Mouse (Mus musculus) neural tube, embryonic 12.5 days (tissue): ENCODE data around the gene Paox. TPM values are rescaled to one million over a fixed set of nuclear protein-coding genes. Genes with fewer than 3 reads are reported as not detected.

Experiments
- ATAC-seq: fragments of 200-750 bp; cut with Nextera tagmentation; 2 replicates; pipeline ENCODE4 v1.8.0; 2017; ENCODE audit warnings: low read depth, mild to moderate bottlenecking, moderate TSS enrichment, moderate library complexity; ENCODE audit not compliant: low FRiP score
- H3K27ac ChIP-seq: fragments of 300-500 bp; sonication (generic); 2 replicates; pipeline ENCODE4 v1.5.1; 2016
- H3K27me3 ChIP-seq: fragments of 300-500 bp; sonication (generic); replicated peaks from 2 replicates; pipeline ENCODE4 v1.6.1; 2016; ENCODE audit warnings: mild to moderate bottlenecking
- H3K36me3 ChIP-seq: fragments of 300-500 bp; sonication (generic); 2 replicates; pipeline ENCODE4 v1.6.1; 2016; ENCODE audit warnings: mild to moderate bottlenecking
- H3K4me1 ChIP-seq: fragments of 300-500 bp; sonication (generic); 2 replicates; pipeline ENCODE4 v1.6.1; 2016
- H3K4me2 ChIP-seq: fragments of 300-500 bp; sonication (generic); replicated peaks from 2 replicates; pipeline ENCODE4 v1.6.1; 2016; ENCODE audit warnings: mild to moderate bottlenecking
- H3K4me3 ChIP-seq: fragments of 300-500 bp; sonication (generic); 2 replicates; pipeline ENCODE4 v1.5.1; 2016
- H3K9ac ChIP-seq: fragments of 300-500 bp; sonication (generic); 2 replicates; pipeline ENCODE4 v1.6.1; 2016; ENCODE audit warnings: mild to moderate bottlenecking
- H3K9me3 ChIP-seq: fragments of 300-500 bp; sonication (generic); 2 replicates; pipeline ENCODE4 v1.6.1; 2016; ENCODE audit warnings: mild to moderate bottlenecking
- WGBS: fragments of 180-500 bp; shearing (Covaris S2); methylation state at CpG from one replicate; pipeline ENCODE4 v1.1.7; 2016; 5-methylcytosine and 5-hydroxymethylcytosine counted together
- polyA plus RNA-seq: library from polyadenylated mRNA; unstranded; fragments of >200 nt; fragmentation: Nextera tagmentation; extraction: Ambion mirVana; gene quantifications from 2 replicates; pipeline ENCODE4 v1.2.1, GENCODE M21; 2016

Gene Paox
- 13.1 and 13.2 TPM in 2 replicates for polyA plus RNA-seq

DNA sequence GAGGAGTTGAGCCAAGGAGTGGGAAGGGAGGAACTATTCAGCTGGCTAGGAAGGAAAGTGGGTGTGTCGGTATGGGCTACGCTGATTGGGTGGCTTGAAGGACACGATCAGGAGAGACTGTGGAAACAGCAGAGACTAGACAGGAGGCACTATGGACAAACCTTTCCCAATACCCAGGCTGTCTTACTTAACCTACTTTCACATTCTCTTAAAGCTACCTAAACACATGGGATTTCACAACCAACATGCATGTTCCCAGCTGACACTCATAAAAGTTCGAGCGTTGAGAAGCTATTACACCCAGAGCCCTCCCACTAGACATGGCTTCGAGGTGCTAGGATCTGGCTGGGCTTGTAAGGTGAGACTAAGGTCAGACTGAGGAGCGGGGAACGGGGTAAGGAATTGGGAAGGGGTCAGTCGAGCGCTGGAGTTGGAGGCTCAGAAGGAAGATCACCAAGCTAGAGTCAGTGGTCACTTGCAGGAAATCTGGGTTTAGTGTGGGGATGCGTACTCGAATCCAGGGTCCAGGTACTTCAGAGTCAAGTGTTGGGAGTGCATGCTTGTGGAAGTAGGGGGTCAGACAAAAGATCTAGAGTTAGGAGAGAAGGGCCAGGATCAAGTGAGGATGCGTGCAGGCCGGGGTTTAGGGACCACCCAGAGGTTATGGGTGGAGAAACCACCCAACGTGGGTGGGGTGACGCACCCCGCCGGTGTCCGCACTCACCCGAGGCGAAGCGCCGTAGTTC is at the start of gene Paox:
Paox (plus strand) TSS at position 217 of the 746 bp plus-strand sequence.
- H3K4me2 ChIP-seq, result peak within 1 kb of the TSS; percentile 88
- H3K36me3 ChIP-seq, result peaks cover 21% of the 10 kb centered on the region
- 3% methylated on average over 23 of the region's 23 CpGs for WGBS
- peak within 1 kb of the TSS; percentile 53; the same call in 1 of the 2 replicates for H3K27ac ChIP-seq
- no peaks in the 10 kb centered on the region for H3K9me3 ChIP-seq
- peak within 1 kb of the TSS; percentile 69 for H3K4me3 ChIP-seq
- peak within 1 kb of the TSS; percentile 88 for H3K9ac ChIP-seq
- no peaks in the 10 kb centered on the region for H3K4me1 ChIP-seq
- peak; percentile 64 for ATAC-seq
- no peaks in the 10 kb centered on the region for H3K27me3 ChIP-seq

DNA sequence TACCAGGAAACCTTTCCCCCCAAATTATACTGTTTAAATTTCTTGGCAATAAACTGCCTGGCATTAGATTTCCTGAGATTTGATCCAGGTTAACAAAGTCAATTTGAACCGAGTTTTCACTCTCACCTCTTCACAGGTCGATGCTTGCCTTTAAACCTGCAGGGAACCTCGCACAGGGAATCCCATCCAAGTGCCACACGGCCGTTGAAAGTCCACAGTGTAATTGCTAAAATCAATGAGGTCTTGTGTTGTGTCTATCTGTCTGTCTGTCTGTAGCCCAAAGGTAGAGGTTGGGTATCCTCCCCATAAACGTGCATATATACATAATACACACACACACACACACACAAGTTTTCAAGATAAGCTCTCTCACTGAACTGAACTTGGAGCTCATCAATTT is 48.2 kb upstream of the Paox start:
- Histone ChIP-seq H3K27ac (no peak overlapping the region), H3K36me3 (no peaks in the 10 kb centered on the region), H3K9me3 (no peaks in the 10 kb centered on the region), H3K9ac (no peak overlapping the region), H3K27me3 (no peaks in the 10 kb centered on the region; the same call in 1 of the 2 replicates), H3K4me3 (no peak overlapping the region), H3K4me1 (peaks cover 15% of the 10 kb centered on the region), H3K4me2 (no peak overlapping the region)
- 68% methylated on average over 6 of the region's 6 CpGs for WGBS
- no peak for ATAC-seq

DNA sequence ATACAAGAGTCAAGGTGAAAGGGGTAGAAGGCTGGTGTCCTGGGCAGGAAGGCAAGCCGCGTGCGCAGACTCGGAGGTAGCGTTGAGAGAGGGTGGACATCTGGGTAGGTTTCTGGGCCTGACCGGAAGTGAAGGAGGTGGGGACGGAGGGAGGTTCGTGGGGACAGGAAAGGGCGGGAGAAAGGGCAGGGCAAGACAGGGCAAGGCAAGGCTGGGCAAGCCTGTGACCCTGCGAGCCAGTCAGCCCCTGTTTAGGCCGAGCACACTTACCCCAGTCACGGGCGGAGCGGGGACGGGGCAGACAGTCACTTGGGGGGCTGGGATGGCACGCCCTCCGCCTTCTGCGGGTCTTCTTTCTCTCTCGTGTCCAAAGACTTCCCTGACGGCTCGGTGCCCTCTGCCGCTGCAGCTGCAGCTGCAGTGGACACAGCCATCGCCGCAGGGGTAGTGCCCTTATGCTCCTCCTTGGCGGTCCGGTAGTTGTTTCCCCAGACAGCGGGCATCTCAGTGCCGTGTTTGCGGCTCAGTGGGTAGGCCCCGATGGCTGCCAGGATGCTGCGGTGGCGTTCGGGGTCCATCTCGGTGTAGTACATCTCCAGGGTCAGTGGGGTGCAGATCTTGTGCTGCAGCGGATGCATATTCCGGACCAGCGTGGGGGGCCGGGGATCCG is 45.4 kb upstream of the Paox start:
- H3K4me3 ChIP-seq, result no peak overlapping the region
- 0 out of 2 replicates have a peak, but pooled peaks cover 6% of the 10 kb centered on the region for H3K4me1 ChIP-seq
- 0 out of 2 replicates have a peak overlapping the region, but pooled peaks have one; percentile 33 for H3K9ac ChIP-seq
- no peaks in the 10 kb centered on the region for H3K27me3 ChIP-seq
- no peaks in the 10 kb centered on the region for H3K9me3 ChIP-seq
- ATAC-seq, result no peak
- H3K27ac ChIP-seq, result no peak overlapping the region
- 33% methylated on average over 39 of the region's 39 CpGs for WGBS
- no peaks in the 10 kb centered on the region for H3K36me3 ChIP-seq
- peak overlapping the region; percentile 44 for H3K4me2 ChIP-seq

DNA sequence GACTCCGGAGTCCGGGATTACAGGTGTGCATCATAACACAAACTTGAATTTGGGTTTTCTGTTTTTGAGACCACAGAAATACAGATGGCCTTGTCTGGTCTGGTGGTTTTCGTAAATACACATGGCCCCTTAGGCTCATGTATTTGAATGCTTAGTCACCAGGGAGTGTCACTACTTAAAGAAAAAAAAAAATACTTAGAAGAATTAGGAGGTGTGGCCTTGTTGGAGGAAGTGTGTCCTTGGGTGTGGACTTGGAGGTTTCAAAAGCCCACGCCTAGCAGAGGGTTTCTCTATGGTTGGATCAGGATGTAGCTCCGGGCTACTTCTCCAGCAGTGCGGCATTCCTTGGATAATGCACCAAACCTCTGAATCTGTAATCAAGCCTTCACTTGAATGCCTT is 37.9 kb upstream of the Paox start:
- Histone ChIP-seq H3K4me3 (no peak overlapping the region), H3K27ac (no peak overlapping the region), H3K9ac (no peak overlapping the region), H3K36me3 (no peaks in the 10 kb centered on the region), H3K9me3 (no peaks in the 10 kb centered on the region), H3K4me1 (peaks cover 24% of the 10 kb centered on the region), H3K27me3 (peaks cover 11% of the 10 kb centered on the region), H3K4me2 (no peak overlapping the region)
- WGBS, result 80% methylated on average over 6 of the region's 6 CpGs
- ATAC-seq, result no peak

DNA sequence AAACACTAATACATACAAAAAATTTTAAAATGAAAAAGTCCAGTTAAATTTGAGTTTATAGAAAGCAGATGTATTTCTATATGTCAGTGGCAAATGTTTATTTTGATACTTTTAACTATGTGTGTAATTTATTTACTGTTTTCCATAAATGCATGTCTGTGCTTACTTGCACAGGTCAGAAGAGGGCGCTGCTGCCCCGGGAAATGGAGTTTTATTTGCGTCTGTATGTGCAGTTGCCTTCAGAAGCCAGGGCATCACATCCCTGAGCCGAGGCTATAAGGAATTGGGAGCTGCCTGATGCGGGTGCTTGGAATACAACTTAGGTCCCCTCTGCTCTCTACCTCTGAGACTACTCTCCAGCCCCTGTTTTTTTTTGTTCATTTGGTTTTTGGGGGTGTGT is 36.9 kb upstream of the Paox start:
- no peak for ATAC-seq
- H3K27me3 ChIP-seq, result peaks cover 11% of the 10 kb centered on the region
- no peak overlapping the region for H3K9ac ChIP-seq
- H3K27ac ChIP-seq, result no peak overlapping the region
- H3K9me3 ChIP-seq, result no peaks in the 10 kb centered on the region
- no peaks in the 10 kb centered on the region for H3K36me3 ChIP-seq
- H3K4me2 ChIP-seq, result no peak overlapping the region
- no peak overlapping the region for H3K4me3 ChIP-seq
- 3% methylated on average over 5 of the region's 5 CpGs for WGBS
- H3K4me1 ChIP-seq, result peaks cover 24% of the 10 kb centered on the region

DNA sequence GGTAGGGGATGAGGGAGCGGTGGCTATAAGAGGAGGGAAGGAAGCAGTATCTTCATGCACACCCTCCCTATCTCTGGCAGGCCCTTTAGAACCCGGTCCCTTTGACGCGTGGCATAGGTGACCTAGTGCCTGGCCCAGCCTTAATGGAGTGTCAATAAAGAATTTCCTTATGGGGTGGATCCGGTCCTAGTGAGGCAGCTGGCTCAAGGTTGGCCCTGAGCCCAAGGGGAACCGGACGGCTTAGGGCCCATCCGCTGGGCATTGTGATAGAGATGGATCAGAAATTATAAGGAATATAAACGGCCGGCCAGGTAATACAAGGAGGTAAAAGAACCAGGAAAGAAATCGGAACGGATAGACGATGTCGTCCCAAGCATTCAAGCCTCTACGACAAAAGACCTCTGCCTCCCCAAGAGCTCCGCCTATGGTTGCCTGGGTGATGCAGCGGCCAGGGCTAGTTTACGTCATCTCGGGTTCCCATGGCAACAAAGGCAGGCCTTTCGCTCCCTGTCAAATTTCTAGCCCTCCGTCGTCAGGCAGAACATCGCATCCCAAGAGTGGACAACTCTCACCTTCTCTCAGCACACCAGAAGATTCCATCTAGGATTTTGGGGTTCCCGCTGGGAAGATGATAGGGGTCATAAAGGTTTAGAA is 35.0 kb upstream of the Paox start:
- ATAC-seq, result peak; percentile 81
- Histone ChIP-seq H3K27ac (peak overlapping the region; percentile 43; the same call in 1 of the 2 replicates), H3K4me2 (peak overlapping the region; percentile 67), H3K9ac (peak overlapping the region; percentile 53), H3K9me3 (no peaks in the 10 kb centered on the region), H3K36me3 (no peaks in the 10 kb centered on the region), H3K27me3 (peaks cover 11% of the 10 kb centered on the region), H3K4me3 (peak overlapping the region; percentile 23), H3K4me1 (peaks cover 24% of the 10 kb centered on the region)
- WGBS, result 3% methylated on average over 24 of the region's 24 CpGs

DNA sequence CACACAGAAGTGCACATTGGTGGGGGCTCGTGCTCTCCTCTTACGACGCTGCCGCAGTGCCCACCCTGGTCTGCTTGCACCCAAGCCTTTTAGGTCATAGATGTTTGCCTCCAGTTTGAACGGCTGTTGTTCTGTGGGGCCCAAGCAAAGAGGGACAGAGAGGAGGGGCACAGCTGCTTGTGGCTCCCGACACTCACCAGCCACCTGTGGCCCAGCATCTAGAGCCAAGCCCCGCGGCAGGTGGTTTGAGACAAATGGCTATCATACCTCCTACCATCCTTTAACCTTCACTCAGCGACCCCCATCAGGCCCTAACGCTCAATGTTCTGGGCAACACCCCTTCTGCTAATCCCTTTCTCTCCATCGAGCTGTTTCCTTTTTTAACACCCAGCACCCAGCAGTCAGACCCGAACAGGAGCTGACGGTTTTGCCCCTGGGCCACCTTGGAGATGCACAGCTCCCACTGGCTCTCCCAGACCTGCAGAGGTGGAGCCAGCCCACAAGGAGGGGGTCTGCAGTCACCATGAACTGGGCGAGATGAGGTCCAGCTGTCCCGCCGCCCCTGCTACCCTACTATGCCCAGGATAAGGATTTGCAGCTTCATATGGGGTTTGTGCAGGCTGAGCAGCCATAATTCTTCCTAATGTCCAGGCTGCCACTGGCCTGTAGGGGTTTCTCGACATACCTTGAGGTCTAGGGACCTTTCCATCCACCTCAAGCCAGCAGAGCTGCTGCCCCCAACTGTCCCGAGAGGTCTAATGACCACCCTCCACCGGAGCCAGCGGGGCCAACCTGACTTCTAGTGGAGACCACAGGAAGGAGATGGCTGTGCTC is 34.0 kb upstream of the Paox start:
- H3K9ac ChIP-seq, result peak overlapping the region; percentile 53
- WGBS, result 18% methylated on average over 20 of the region's 20 CpGs
- ATAC-seq, result peak; percentile 27
- H3K4me3 ChIP-seq, result peak overlapping the region; percentile 23
- no peaks in the 10 kb centered on the region for H3K36me3 ChIP-seq
- 0 out of 2 replicates have a peak overlapping the region, but pooled peaks have one; percentile 3 for H3K27ac ChIP-seq
- peaks cover 11% of the 10 kb centered on the region for H3K27me3 ChIP-seq
- peak overlapping the region; percentile 67 for H3K4me2 ChIP-seq
- H3K4me1 ChIP-seq, result peaks cover 24% of the 10 kb centered on the region
- no peaks in the 10 kb centered on the region for H3K9me3 ChIP-seq

DNA sequence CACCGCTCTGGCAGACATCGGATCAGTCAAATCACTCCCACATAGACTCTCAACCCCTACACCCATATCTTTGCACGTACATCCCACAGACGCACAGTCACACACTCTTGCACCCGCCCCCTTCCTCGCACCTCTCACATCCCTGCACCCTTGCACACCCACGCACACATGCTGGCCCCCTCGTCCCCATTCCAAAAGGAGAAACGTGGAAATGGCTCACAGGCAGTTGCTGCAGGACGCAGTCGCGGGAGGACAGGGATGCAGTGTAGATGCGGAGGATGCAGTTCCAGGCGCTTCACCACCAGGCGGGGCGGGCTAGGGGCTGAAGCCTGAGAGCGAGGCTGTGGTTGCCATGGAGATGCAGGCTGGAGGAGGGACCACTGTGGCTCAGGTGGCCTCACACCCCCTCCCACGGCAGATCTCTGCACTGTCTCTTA is 33.3 kb upstream of the Paox start, which contains the start of gene Caly:
Caly (minus strand) TSS at position 307 of the 437 bp plus-strand sequence.
- Histone ChIP-seq H3K4me2 (peak within 1 kb of the TSS; percentile 67), H3K4me3 (peak within 1 kb of the TSS; percentile 23), H3K27me3 (peaks cover 11% of the 10 kb centered on the region), H3K4me1 (peaks cover 24% of the 10 kb centered on the region), H3K36me3 (no peaks in the 10 kb centered on the region), H3K9me3 (no peaks in the 10 kb centered on the region), H3K9ac (peak within 1 kb of the TSS; percentile 53), H3K27ac (peak within 1 kb of the TSS; percentile 3; the same call in 1 of the 2 replicates)
- ATAC-seq, result peak; percentile 78
- WGBS, result 6% methylated on average over 18 of the region's 18 CpGs

DNA sequence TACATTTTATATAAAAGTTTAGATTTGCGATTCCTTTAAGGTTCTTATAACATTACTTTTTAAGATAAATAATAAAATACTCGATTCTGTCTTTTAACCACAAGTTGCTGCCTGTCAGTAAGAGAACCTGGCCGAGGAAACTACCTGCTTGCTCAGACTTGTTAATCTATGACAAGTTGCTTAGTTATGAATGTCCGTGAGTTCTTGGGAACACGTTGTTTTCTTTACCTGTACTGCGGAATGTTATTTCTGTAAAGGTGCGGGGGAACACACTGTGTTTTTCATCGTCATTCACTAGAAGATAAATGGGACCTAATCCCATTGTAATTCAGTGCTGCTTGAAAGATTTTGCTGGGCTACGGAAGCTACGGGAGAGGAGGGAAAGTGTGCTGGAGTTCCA is 25.0 kb upstream of the Paox start:
- Histone ChIP-seq H3K4me2 (no peak overlapping the region), H3K9ac (no peak overlapping the region), H3K4me3 (no peak overlapping the region), H3K27me3 (no peaks in the 10 kb centered on the region), H3K4me1 (no peaks in the 10 kb centered on the region), H3K36me3 (no peaks in the 10 kb centered on the region), H3K9me3 (no peaks in the 10 kb centered on the region), H3K27ac (no peak overlapping the region)
- WGBS, result 84% methylated on average over 10 of the region's 10 CpGs
- no peak for ATAC-seq

DNA sequence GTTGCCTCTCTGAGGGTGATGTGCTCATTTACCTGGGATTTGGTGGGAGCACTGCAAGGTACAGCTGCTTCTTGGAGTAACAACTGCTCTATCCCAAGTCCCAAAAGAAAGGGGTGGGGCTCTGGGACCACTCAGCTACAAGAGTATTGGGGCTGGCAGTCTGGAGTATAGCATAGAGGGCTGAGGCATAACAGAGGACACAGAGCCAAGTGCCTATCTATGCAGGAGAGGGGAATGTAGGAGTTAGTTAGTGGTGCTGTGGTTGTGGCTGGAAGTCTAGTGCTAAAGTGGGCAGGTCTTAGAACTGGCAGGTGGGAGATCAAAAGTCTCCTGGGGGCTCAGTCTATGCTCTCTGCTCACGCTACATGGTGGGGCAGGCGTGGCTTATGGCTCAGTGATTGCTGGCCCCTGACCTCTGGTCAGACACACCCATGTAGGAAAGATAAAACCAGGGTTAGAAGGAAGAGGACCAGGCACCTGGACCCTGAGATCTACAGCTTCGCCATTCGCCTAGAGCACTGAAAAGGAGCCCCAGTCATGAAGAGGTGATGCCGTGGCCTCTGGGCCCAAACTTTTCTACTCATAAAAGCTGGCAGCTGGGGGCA is 22.6 kb upstream of the Paox start, which contains the start of gene Prap1:
Prap1 (plus strand) TSS at position 472 of the 605 bp plus-strand sequence.
- 55% methylated on average over 5 of the region's 5 CpGs for WGBS
- H3K4me1 ChIP-seq, result no peaks in the 10 kb centered on the region

DNA sequence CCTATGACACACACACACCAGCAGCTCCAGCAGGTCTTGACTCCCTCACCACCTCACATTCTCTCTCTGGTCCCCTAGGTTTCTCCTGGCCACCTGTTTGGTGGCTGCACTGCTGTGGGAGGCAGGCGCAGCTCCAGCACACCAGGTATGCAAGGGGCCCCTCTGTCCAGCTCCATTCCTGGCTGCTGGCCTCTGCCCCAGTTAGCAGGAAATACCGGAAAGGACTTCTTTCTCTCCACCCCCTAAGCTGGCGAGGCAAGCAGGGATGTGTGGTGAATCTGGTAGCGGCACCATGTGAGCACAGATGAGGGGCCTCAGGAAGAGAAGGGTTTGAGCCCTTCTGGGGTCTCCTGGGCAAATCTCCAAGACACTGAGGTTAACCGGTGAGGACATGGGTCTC is 20.6 kb upstream of the Paox start:
- H3K36me3 ChIP-seq, result no peaks in the 10 kb centered on the region
- no peaks in the 10 kb centered on the region for H3K9me3 ChIP-seq
- no peak overlapping the region for H3K4me2 ChIP-seq
- no peak overlapping the region for H3K27ac ChIP-seq
- no peak overlapping the region for H3K4me3 ChIP-seq
- ATAC-seq, result no peak
- H3K27me3 ChIP-seq, result no peaks in the 10 kb centered on the region
- 73% methylated on average over 5 of the region's 5 CpGs for WGBS
- H3K9ac ChIP-seq, result no peak overlapping the region
- H3K4me1 ChIP-seq, result no peaks in the 10 kb centered on the region

More for the DNA sequence above, 22.6 kb upstream of the Paox start, which contains the start of gene Prap1:
- H3K27me3 ChIP-seq, result no peaks in the 10 kb centered on the region
- H3K4me3 ChIP-seq, result no peak within 1 kb of the TSS
- H3K27ac ChIP-seq, result no peak within 1 kb of the TSS
- H3K9ac ChIP-seq, result no peak within 1 kb of the TSS
- no peak within 1 kb of the TSS for H3K4me2 ChIP-seq
- H3K9me3 ChIP-seq, result no peaks in the 10 kb centered on the region
- H3K36me3 ChIP-seq, result no peaks in the 10 kb centered on the region
- ATAC-seq, result no peak
